Mouse (Mus musculus) liver, embryonic 12.5 days (tissue): ENCODE results near the gene Kcnb1. TPM values are rescaled to one million over a fixed set of nuclear protein-coding genes. Genes with fewer than 3 reads are reported as not detected.

Experiments
- ATAC-seq: fragments of 200-750 bp; cut with Nextera tagmentation; 2 replicates; pipeline ENCODE4 v1.8.0; 2017; ENCODE audit warnings: moderate number of reproducible peaks, mild to moderate bottlenecking, moderate library complexity
- H3K27ac ChIP-seq: fragments of 300-500 bp; sonication (generic); 2 replicates; pipeline ENCODE4 v1.5.1; 2016; ENCODE audit warnings: mild to moderate bottlenecking
- H3K27me3 ChIP-seq: fragments of 300-500 bp; sonication (generic); replicated peaks from 2 replicates; pipeline ENCODE4 v1.6.1; 2016; ENCODE audit warnings: mild to moderate bottlenecking, moderate library complexity
- H3K36me3 ChIP-seq: fragments of 300-500 bp; sonication (generic); 2 replicates; pipeline ENCODE4 v1.6.1; 2016; ENCODE audit warnings: mild to moderate bottlenecking, moderate library complexity
- H3K4me1 ChIP-seq: fragments of 300-500 bp; sonication (generic); 2 replicates; pipeline ENCODE4 v1.6.1; 2016
- H3K4me2 ChIP-seq: fragments of 300-500 bp; sonication (generic); 2 replicates; pipeline ENCODE4 v1.6.1; 2016; ENCODE audit warnings: mild to moderate bottlenecking, moderate library complexity
- H3K4me3 ChIP-seq: fragments of 300-500 bp; sonication (generic); 2 replicates; pipeline ENCODE4 v1.5.1; 2016; ENCODE audit warnings: mild to moderate bottlenecking, moderate library complexity
- H3K9ac ChIP-seq: fragments of 300-500 bp; sonication (generic); 2 replicates; pipeline ENCODE4 v1.6.1; 2016; ENCODE audit warnings: mild to moderate bottlenecking, moderate library complexity
- H3K9me3 ChIP-seq: fragments of 300-500 bp; sonication (generic); replicated peaks from 2 replicates; pipeline ENCODE4 v1.6.1; 2016; ENCODE audit warnings: mild to moderate bottlenecking, moderate library complexity
- WGBS: fragments of 180-500 bp; shearing (Covaris S2); methylation state at CpG from one replicate; pipeline ENCODE4 v1.1.7; 2016; ENCODE audit not compliant: insufficient replicate concordance; 5-methylcytosine and 5-hydroxymethylcytosine counted together
- polyA plus RNA-seq: library from polyadenylated mRNA; unstranded; fragments of >200 nt; fragmentation: Nextera tagmentation; extraction: Ambion mirVana; gene quantifications from 2 replicates; pipeline ENCODE4 v1.2.1, GENCODE M21; 2016

Kcnb1 gene
- polyA plus RNA-seq, 1 experiment from 2014 or later: 0.43 TPM

GRCm38 (mm10) chr2:167060761-167061160, 129.2 kb downstream of the Kcnb1 start:
- Histone ChIP-seq H3K9me3 (no peaks in the 10 kb centered on the region), H3K4me2 (peak overlapping the region; percentile 89), H3K27me3 (no peaks in the 10 kb centered on the region), H3K4me3 (peak overlapping the region; percentile 84), H3K9ac (peak overlapping the region; percentile 94), H3K36me3 (peaks cover 64% of the 10 kb centered on the region), H3K4me1 (peaks cover 57% of the 10 kb centered on the region), H3K27ac (peak overlapping the region; percentile 67)
- ATAC-seq: no peak

- Histone ChIP-seq H3K4me2 (peak overlapping the region; percentile 89), H3K9ac (peak overlapping the region; percentile 94), H3K4me3 (peak overlapping the region; percentile 84), H3K9me3 (no peaks in the 10 kb centered on the region), H3K27me3 (no peaks in the 10 kb centered on the region), H3K4me1 (peaks cover 56% of the 10 kb centered on the region), H3K27ac (peak overlapping the region; percentile 67), H3K36me3 (peaks cover 64% of the 10 kb centered on the region)
- no peak for ATAC-seq
- 67% methylated on average over 3 of the region's 3 CpGs for WGBS
These were observed 129.6 kb downstream of the Kcnb1 start for GRCm38 (mm10) chr2:167060360-167060759.

- Histone ChIP-seq H3K9me3 (no peaks in the 10 kb centered on the region), H3K36me3 (peaks cover 64% of the 10 kb centered on the region), H3K27ac (peak overlapping the region; percentile 67; the same call in 1 of the 2 replicates), H3K4me3 (peak overlapping the region; percentile 84), H3K9ac (peak overlapping the region; percentile 94), H3K4me2 (peak overlapping the region; percentile 89), H3K4me1 (peaks cover 56% of the 10 kb centered on the region), H3K27me3 (no peaks in the 10 kb centered on the region)
- WGBS: 78% methylated on average over 12 of the region's 12 CpGs
- no peak for ATAC-seq
These were observed 130.0 kb downstream of the Kcnb1 start for GRCm38 (mm10) chr2:167059960-167060359.

GRCm38 (mm10) chr2:167059536-167059935, 130.4 kb downstream of the Kcnb1 start:
- no peak for ATAC-seq
- peaks cover 64% of the 10 kb centered on the region for H3K36me3 ChIP-seq
- no peaks in the 10 kb centered on the region for H3K27me3 ChIP-seq
- H3K9me3 ChIP-seq: no peaks in the 10 kb centered on the region
- H3K9ac ChIP-seq: peak overlapping the region; percentile 94
- WGBS: 76% methylated on average over 8 of the region's 8 CpGs
- H3K4me1 ChIP-seq: peaks cover 56% of the 10 kb centered on the region
- peak overlapping the region; percentile 84 for H3K4me3 ChIP-seq
- H3K4me2 ChIP-seq: peak overlapping the region; percentile 89
- H3K27ac ChIP-seq: peak overlapping the region; percentile 52; the same call in 1 of the 2 replicates

- H3K9me3 ChIP-seq: no peaks in the 10 kb centered on the region
- H3K9ac ChIP-seq: 0 out of 2 replicates have a peak overlapping the region, but pooled peaks have one; percentile 3
- no peak overlapping the region for H3K4me3 ChIP-seq
- H3K4me2 ChIP-seq: no peak overlapping the region
- H3K27ac ChIP-seq: no peak overlapping the region
- H3K4me1 ChIP-seq: peaks cover 60% of the 10 kb centered on the region
- no peak for ATAC-seq
- 80% methylated on average over 3 of the region's 3 CpGs for WGBS
- peaks cover 65% of the 10 kb centered on the region for H3K36me3 ChIP-seq
- H3K27me3 ChIP-seq: no peaks in the 10 kb centered on the region
These were observed 131.1 kb downstream of the Kcnb1 start for GRCm38 (mm10) chr2:167058814-167059387.

- no peak for ATAC-seq
- H3K4me2 ChIP-seq: no peak overlapping the region
These were observed 131.8 kb downstream of the Kcnb1 start for GRCm38 (mm10) chr2:167058201-167058600.

GRCm38 (mm10) chr2:167056942-167057323, 133.0 kb downstream of the Kcnb1 start:
- no peak for ATAC-seq
- Histone ChIP-seq H3K4me1 (peaks cover 70% of the 10 kb centered on the region), H3K27me3 (no peaks in the 10 kb centered on the region), H3K4me2 (no peak overlapping the region), H3K27ac (no peak overlapping the region), H3K9me3 (no peaks in the 10 kb centered on the region), H3K4me3 (no peak overlapping the region), H3K36me3 (peaks cover 76% of the 10 kb centered on the region), H3K9ac (no peak overlapping the region)
- 85% methylated on average over 5 of the region's 5 CpGs for WGBS

More at GRCm38 (mm10) chr2:167058201-167058600, 131.8 kb downstream of the Kcnb1 start:
- Histone ChIP-seq H3K36me3 (peaks cover 66% of the 10 kb centered on the region), H3K9me3 (no peaks in the 10 kb centered on the region), H3K27me3 (no peaks in the 10 kb centered on the region), H3K9ac (0 out of 2 replicates have a peak overlapping the region, but pooled peaks have one; percentile 3), H3K4me1 (peaks cover 67% of the 10 kb centered on the region), H3K27ac (no peak overlapping the region), H3K4me3 (no peak overlapping the region)
- WGBS: 55% methylated on average over 3 of the region's 3 CpGs

GRCm38 (mm10) chr2:167056210-167056941, 133.6 kb downstream of the Kcnb1 start:
- Histone ChIP-seq H3K9ac (no peak overlapping the region), H3K4me2 (no peak overlapping the region), H3K36me3 (peaks cover 82% of the 10 kb centered on the region), H3K4me1 (peaks cover 65% of the 10 kb centered on the region), H3K27me3 (no peaks in the 10 kb centered on the region), H3K4me3 (no peak overlapping the region), H3K9me3 (no peaks in the 10 kb centered on the region), H3K27ac (no peak overlapping the region; the same call in 1 of the 2 replicates)
- ATAC-seq: no peak
- 92% methylated on average over 15 of the region's 15 CpGs for WGBS

- Histone ChIP-seq H3K4me1 (peaks cover 57% of the 10 kb centered on the region), H3K4me2 (no peak overlapping the region; the same call in 1 of the 2 replicates), H3K27ac (no peak overlapping the region), H3K36me3 (peaks cover 92% of the 10 kb centered on the region), H3K9me3 (no peaks in the 10 kb centered on the region), H3K9ac (no peak overlapping the region), H3K4me3 (no peak overlapping the region), H3K27me3 (no peaks in the 10 kb centered on the region)
- ATAC-seq: no peak
- 85% methylated on average over 15 of the region's 15 CpGs for WGBS
These were observed 134.6 kb downstream of the Kcnb1 start for GRCm38 (mm10) chr2:167055386-167055785.

GRCm38 (mm10) chr2:167053127-167053844, 136.7 kb downstream of the Kcnb1 start:
- Histone ChIP-seq H3K27me3 (no peaks in the 10 kb centered on the region), H3K27ac (peak overlapping the region; percentile 66), H3K9me3 (no peaks in the 10 kb centered on the region), H3K36me3 (peaks cover 95% of the 10 kb centered on the region), H3K9ac (0 out of 2 replicates have a peak overlapping the region, but pooled peaks have one; percentile 24), H3K4me2 (peak overlapping the region; percentile 33), H3K4me1 (peaks cover 39% of the 10 kb centered on the region), H3K4me3 (0 out of 2 replicates have a peak overlapping the region, but pooled peaks have one; percentile 8)
- WGBS: 75% methylated on average over 9 of the region's 9 CpGs
- no peak for ATAC-seq

GRCm38 (mm10) chr2:167048698-167049358, 141.1 kb downstream of the Kcnb1 start:
- Histone ChIP-seq H3K4me2 (no peak overlapping the region), H3K4me3 (no peak overlapping the region), H3K4me1 (peaks cover 26% of the 10 kb centered on the region), H3K27ac (no peak overlapping the region), H3K9me3 (no peaks in the 10 kb centered on the region), H3K9ac (no peak overlapping the region), H3K36me3 (peaks cover 94% of the 10 kb centered on the region), H3K27me3 (no peaks in the 10 kb centered on the region)
- ATAC-seq: no peak
- WGBS: 83% methylated on average over 8 of the region's 8 CpGs
